Mouse (Mus musculus) E14TG2a.4 (cell line): Measurements from ENCODE around the gene Apof.

Experiments used
- CTCF ChIP-seq: conservative IDR thresholded peaks from 2 replicates; pipeline ENCODE4 v1.5.1; 2014; ENCODE audit warnings: low read length
- NANOG ChIP-seq: IDR thresholded peaks from 2 replicates; pipeline ENCODE4 v1.6.1; 2014; ENCODE audit warnings: borderline replicate concordance, low read length, mixed read lengths

GRCm38 (mm10) chr10:128280943-128281342 is 12.5 kb downstream of the Apof start:
- TF ChIP-seq CTCF, result no peak
- no peak for TF ChIP-seq NANOG
